Mouse (Mus musculus): Measurements from ENCODE around the gene Shc3.
A peak's percentile ranks its signal among the peaks of the same experiment; 100 is the strongest.

Gene Shc3

GRCm38 (mm10) chr13:51411696-51412430, 157.4 kb downstream of the Shc3 start:
- no peak for DNase-seq

- no peak for DNase-seq
These were observed 158.0 kb downstream of the Shc3 start for GRCm38 (mm10) chr13:51411243-51411642.

GRCm38 (mm10) chr13:51409936-51410481, 159.2 kb downstream of the Shc3 start:
- DNase-seq: no peak

- peak; percentile 58 for DNase-seq
These were observed 160.7 kb downstream of the Shc3 start, which contains the start of gene S1pr3 for GRCm38 (mm10) chr13:51408519-51409001. TSS of gene S1pr3 (plus strand) at chr13:51408639.

GRCm38 (mm10) chr13:51407541-51408217, 161.5 kb downstream of the Shc3 start:
- no peak for DNase-seq

GRCm38 (mm10) chr13:51405731-51406320, 163.4 kb downstream of the Shc3 start:
- no peak for DNase-seq

GRCm38 (mm10) chr13:51404566-51404965, 164.7 kb downstream of the Shc3 start:
- no peak for DNase-seq

GRCm38 (mm10) chr13:51400736-51401501, 168.3 kb downstream of the Shc3 start:
- DNase-seq: peak; percentile 83

- peak; percentile 48 for DNase-seq
These were observed 169.0 kb downstream of the Shc3 start for GRCm38 (mm10) chr13:51400186-51400719.

GRCm38 (mm10) chr13:51399562-51399961, 169.7 kb downstream of the Shc3 start:
- no peak for DNase-seq

- no peak for DNase-seq
These were observed 171.4 kb downstream of the Shc3 start for GRCm38 (mm10) chr13:51397861-51398260.

GRCm38 (mm10) chr13:51392256-51392655, 177.0 kb downstream of the Shc3 start:
- no peak for DNase-seq

- DNase-seq: no peak
These were observed 177.8 kb downstream of the Shc3 start for GRCm38 (mm10) chr13:51391359-51391916.

GRCm38 (mm10) chr13:51390398-51390797, 178.8 kb downstream of the Shc3 start:
- DNase-seq: no peak

GRCm38 (mm10) chr13:51387908-51388307, 181.3 kb downstream of the Shc3 start:
- no peak for DNase-seq

- DNase-seq: no peak
These were observed 184.3 kb downstream of the Shc3 start for GRCm38 (mm10) chr13:51384899-51385298.

GRCm38 (mm10) chr13:51381498-51381897, 187.7 kb downstream of the Shc3 start:
- no peak for DNase-seq
